Comparison of ENCODE assay signal across 15 mouse cellular contexts in the genomic region with DNA sequence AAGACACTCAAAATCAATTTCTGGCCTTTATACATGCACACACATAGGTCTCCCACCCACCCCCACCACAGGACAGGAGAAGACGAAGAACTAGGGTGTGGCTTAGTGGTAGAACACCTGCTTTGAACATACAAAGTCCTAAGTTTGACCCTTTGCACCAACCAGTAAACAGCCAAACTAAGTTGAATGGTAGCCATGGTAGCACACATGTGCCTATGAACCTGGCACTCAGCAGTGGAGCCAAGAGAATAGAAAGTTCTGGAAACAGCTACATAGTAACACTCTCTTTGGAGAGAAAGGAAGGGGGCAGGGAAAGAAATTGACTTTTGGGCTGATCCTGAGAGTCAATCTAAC. TPM values are rescaled to one million over a fixed set of nuclear protein-coding genes. Genes with fewer than 3 reads are reported as not detected.
A peak's percentile ranks its signal among the peaks of the same experiment; 100 is the strongest.
DNase-seq lines count a peak whose midpoint lies in the region; ATAC-seq and TF ChIP-seq lines count a peak whose summit lies in the region.
"Had no signal": no experiment of that assay in that cellular context is flagged by ENCODE, and none has a peak within 500 bp of the region (broad histone marks: within the 10 kb centered on the region; RNA-seq: fewer than 3 reads in every experiment).

No protein-coding gene starts in this region.

- H3K27me3 ChIP-seq in kidney, adult 2 months (replicated peaks; ENCODE audit: control insufficient read depth, insufficient read depth, low read length) = no peaks in the 10 kb centered on the region
- no peaks in the 10 kb centered on the region for H3K27me3 ChIP-seq in intestine, embryonic 15.5 days (replicated peaks)
- H3K27me3 ChIP-seq in limb, embryonic 12.5 days = no peaks in the 10 kb centered on the region
- H3K27me3 ChIP-seq: midbrain, embryonic 13.5 days had no signal

- TF ChIP-seq CTCF in kidney, adult 2 months (conservative IDR thresholded peaks at IDR 0.05; ENCODE audit: insufficient read depth, insufficient read length, low read depth, low read length) = no peak

- H3K4me3 ChIP-seq in kidney, adult 2 months (ENCODE audit: insufficient read depth, low read depth, low read length) = no peak overlapping the region
- H3K4me3 ChIP-seq in intestine, embryonic 15.5 days (replicated peaks) = no peak overlapping the region
- no peak overlapping the region for H3K4me3 ChIP-seq in limb, embryonic 12.5 days (replicated peaks)
- H3K4me3 ChIP-seq: midbrain, embryonic 13.5 days had no signal

- 61% methylated on average over 1 of the region's 1 CpGs for WGBS in kidney, adult 2 months
- WGBS in intestine, embryonic 15.5 days = 74% methylated on average over 1 of the region's 1 CpGs
- 88% methylated on average over 1 of the region's 1 CpGs for WGBS in limb, embryonic 12.5 days

- DNase-seq in kidney, adult 2 months = peak; percentile 62
- DNase-seq in kidney, postnatal 25 days = no peak
- DNase-seq in NIH3T3 (ENCODE audit: low read depth) = peak; percentile 41
- no peak for DNase-seq in gastrocnemius, postnatal 36 days
- no peak for DNase-seq in adrenal gland, postnatal 14 days
- no peak for DNase-seq in urinary bladder, postnatal 25 days (ENCODE audit: low spot score)
- DNase-seq: cerebellum, postnatal 36 days; forebrain, postnatal 0 days; left cerebral cortex, postnatal 4 days; lung, adult 2 months; thymus, postnatal 4 days had no signal

- no peak overlapping the region for H3K4me2 ChIP-seq in intestine, embryonic 15.5 days (replicated peaks)
- H3K4me2 ChIP-seq in limb, embryonic 12.5 days = no peak overlapping the region
- H3K4me2 ChIP-seq: midbrain, embryonic 13.5 days had no signal

- H3K36me3 ChIP-seq in kidney, adult 2 months (ENCODE audit: control insufficient read depth, insufficient read depth, low read length) = no peaks in the 10 kb centered on the region
- H3K36me3 ChIP-seq in intestine, embryonic 15.5 days = no peaks in the 10 kb centered on the region
- no peaks in the 10 kb centered on the region for H3K36me3 ChIP-seq in limb, embryonic 12.5 days

- intact Hi-C loops in gastrocnemius, postnatal 36 days (cut with DNase I) = no loop called here

- H3K9me3 ChIP-seq in intestine, embryonic 15.5 days = no peaks in the 10 kb centered on the region
- H3K9me3 ChIP-seq in limb, embryonic 12.5 days = no peaks in the 10 kb centered on the region
- H3K9me3 ChIP-seq: midbrain, embryonic 13.5 days had no signal

- no peak for TF ChIP-seq POLR2A in kidney, adult 2 months (IDR thresholded peaks at IDR 0.05; ENCODE audit: low read depth, low read length)

- no peak overlapping the region for H3K9ac ChIP-seq in intestine, embryonic 15.5 days
- no peak overlapping the region for H3K9ac ChIP-seq in limb, embryonic 12.5 days (replicated peaks)
- H3K9ac ChIP-seq: forebrain, postnatal 0 days; midbrain, embryonic 13.5 days had no signal

- H3K4me1 ChIP-seq in kidney, adult 2 months (ENCODE audit: control insufficient read depth, insufficient read depth, low read length) = peaks cover 15% of the 10 kb centered on the region
- peaks cover 31% of the 10 kb centered on the region for H3K4me1 ChIP-seq in intestine, embryonic 15.5 days (replicated peaks)
- H3K4me1 ChIP-seq in limb, embryonic 12.5 days (replicated peaks) = peaks cover 82% of the 10 kb centered on the region

- H3K27ac ChIP-seq in kidney, adult 2 months (ENCODE audit: insufficient read depth, low read depth, low read length) = peak overlapping the region; percentile 65
- no peak overlapping the region for H3K27ac ChIP-seq in intestine, embryonic 15.5 days
- H3K27ac ChIP-seq in limb, embryonic 12.5 days = peak overlapping the region; percentile 100; the same call in 1 of the 2 replicates
- H3K27ac ChIP-seq: macrophage; midbrain, embryonic 13.5 days had no signal

- peak; percentile 34 for ATAC-seq in intestine, embryonic 15.5 days
- ATAC-seq in limb, embryonic 12.5 days (ENCODE audit: insufficient number of reproducible peaks, insufficient read depth, low FRiP score, low TSS enrichment, low read depth) = no peak
- ATAC-seq: forebrain, postnatal 0 days had no signal

RNA-seq across cellular contexts. Expression of gene Faap20, which starts 31.1 kb away (rescaled TPM):
- polyA plus RNA-seq in kidney, adult 2 months (2012; rRNA removed) = 68.9 and 75.5 TPM in 2 replicates
- 64.1 and 74.9 TPM in 2 replicates for polyA plus RNA-seq in intestine, embryonic 15.5 days (2015; fragmentation: Nextera tagmentation; extraction: Ambion mirVana)
- polyA plus RNA-seq in limb, embryonic 12.5 days (2016; fragmentation: Nextera tagmentation; extraction: Ambion mirVana) = 96.0 and 99.2 TPM in 2 replicates
- 1 to 10 TPM; 3.1 to 4.7 TPM for total RNA-seq in gastrocnemius, postnatal 36 days (2021)
- total RNA-seq in adrenal gland, postnatal 14 days (2021) = 39.4 and 43.1 TPM in 2 replicates

RNA-seq across cellular contexts. Expression of gene Ski, which starts 58.4 kb away (rescaled TPM):
- 40.4 and 43.9 TPM in 2 replicates for polyA plus RNA-seq in kidney, adult 2 months (2012; rRNA removed)
- 13.3 and 13.8 TPM in 2 replicates for polyA plus RNA-seq in intestine, embryonic 15.5 days (2015; fragmentation: Nextera tagmentation; extraction: Ambion mirVana)
- 18.4 and 18.8 TPM in 2 replicates for polyA plus RNA-seq in limb, embryonic 12.5 days (2016; fragmentation: Nextera tagmentation; extraction: Ambion mirVana)
- total RNA-seq in gastrocnemius, postnatal 36 days (2021) = 10 to 100 TPM; 28.7 to 30.2 TPM
- 66.2 and 70.1 TPM in 2 replicates for total RNA-seq in adrenal gland, postnatal 14 days (2021)

Comparison
In these comparisons a context has a peak if more than half of its experiments do, and no peak if none do; other contexts are left out.
1. DNase-seq: peak in kidney, adult 2 months (single experiment) and NIH3T3 (single experiment); none in kidney, postnatal 25 days (0 of 2), gastrocnemius, postnatal 36 days (0 of 2), adrenal gland, postnatal 14 days (single experiment) and urinary bladder, postnatal 25 days (single experiment).